Mouse (Mus musculus): ENCODE measurements around the gene Tnfsf13.
A peak's percentile ranks its signal among the peaks of the same experiment; 100 is the strongest.
"Not testable (repeated sequence)": the region's sequence is repeated elsewhere in the genome, so short reads cannot be mapped to it uniquely, and the experiment has no call there.

Gene Tnfsf13

DNA sequence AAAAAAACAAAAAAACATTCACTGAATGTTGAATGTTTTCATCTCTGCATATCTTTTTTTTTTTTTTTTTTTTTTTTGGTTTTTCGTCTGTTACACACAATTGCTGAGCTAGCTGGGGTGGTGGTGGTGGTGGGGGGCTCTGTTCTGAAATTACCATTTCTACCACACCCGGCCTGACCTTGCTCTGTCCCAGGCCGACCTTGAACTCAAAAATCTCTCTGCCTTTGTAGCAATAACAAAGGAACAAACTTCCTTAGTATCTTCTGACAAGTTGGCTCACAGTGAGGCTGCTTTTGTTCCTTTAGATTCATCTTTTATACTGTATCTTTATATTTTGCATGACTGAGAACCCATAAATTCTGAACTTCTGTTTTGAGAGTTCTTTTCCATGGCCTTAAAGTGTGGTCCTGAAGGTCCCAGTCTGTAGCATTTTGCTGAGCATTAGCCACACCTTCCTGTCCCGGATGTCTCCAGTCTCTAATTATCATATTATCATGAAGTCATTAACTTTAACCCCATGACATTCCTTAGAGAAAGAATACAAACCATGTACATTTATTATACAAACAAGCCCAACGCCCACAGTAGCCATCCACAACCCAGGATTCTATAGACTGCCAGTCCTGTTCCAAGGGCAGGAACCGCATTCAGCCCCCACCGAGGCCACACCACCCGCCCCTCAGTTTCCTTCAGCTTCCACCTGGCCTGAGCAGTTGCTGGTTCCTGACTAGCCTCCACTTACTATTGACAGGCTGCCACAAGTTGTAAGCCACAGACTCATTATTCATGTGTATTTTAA lies 18.4 kb upstream of the Tnfsf13 start:
- no peak for DNase-seq

DNA sequence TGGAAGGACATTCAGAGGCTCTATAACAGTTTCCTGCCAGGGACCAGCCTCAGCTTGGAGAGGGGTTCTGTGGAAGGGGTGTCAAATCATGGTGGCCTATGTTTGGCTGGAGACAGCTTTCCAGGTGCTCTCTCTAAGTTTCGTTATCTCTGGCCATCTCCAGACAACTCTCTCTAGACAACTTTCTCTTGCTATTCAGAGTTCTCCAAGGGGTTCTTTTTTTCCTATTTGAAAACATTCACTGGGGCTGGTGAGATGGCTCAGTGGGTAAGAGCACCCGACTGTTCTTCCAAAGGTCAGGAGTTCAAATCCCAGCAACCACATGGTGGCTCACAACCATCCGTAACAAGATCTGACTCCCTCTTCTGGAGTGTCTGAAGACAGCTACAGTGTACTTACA lies 17.8 kb upstream of the Tnfsf13 start:
- DNase-seq, result not testable (repeated sequence)

- DNase-seq, result not testable (repeated sequence)
These were observed 17.3 kb upstream of the Tnfsf13 start for GRCm38 (mm10) chr11:69702886-69703285.

DNA sequence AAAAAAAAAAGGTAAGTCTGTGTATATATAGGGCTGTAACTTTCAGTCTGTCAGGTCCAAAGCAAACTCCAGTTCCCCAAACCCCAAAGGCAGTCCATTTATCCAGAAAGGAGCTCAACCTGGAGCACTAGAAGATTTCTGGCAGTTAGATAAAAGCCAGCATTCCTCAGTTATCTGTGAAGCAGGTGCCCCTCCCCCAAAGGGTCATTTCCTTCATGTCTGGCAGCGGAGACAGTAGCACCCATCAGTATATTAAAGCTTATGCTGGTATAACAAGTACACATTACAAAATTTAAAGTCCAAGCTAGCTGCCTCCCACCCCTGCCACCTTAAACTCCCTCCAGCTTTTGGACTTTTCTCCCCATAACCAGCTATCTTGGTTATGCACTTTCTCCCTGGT lies 14.0 kb upstream of the Tnfsf13 start:
- DNase-seq, result no peak

DNA sequence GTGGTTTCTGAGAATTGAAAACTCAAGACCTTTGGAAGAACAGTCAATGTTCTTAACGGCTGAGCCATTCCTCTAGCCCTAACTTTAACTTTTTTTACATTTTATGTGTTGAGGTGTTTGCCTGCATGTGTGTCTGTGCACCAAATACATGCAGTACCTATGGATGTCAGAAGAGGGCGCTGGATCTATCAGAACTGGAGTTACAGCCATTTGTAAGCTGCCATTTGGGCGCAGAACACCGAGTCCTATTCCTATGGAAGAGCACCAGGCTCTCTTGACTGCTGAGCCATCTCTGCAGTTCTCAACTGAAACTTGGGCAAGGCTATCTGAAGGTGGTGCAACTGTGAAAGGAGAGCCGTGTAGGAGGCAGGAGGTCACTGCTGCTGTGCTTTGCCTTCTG lies 13.0 kb upstream of the Tnfsf13 start:
- no peak for DNase-seq

GRCm38 (mm10) chr11:69697396-69697795 lies 11.8 kb upstream of the Tnfsf13 start:
- DNase-seq, result no peak

- DNase-seq, result peak; percentile 88 to 92
These were observed 10.0 kb upstream of the Tnfsf13 start, which contains the start of the genes Tnfsf12 and Tnfsfm13 for GRCm38 (mm10) chr11:69695361-69696181. Gene Tnfsf12 (minus strand): TSS chr11:69695849. Gene Tnfsfm13 (minus strand): TSS chr11:69696098.

DNA sequence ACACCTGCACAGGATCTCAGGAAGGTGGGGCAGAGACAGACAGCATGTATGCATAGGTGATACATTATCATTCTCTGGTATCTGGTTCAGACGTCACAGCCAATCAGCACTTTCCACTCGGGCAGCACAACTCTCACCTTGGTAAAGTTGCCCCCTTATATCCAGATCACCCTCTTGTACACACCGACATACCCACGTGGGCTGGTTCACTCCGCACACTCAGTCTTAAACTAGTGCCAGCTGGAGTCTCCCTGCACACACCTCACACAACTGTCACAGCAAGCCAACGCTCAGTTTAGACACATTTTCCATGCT lies 9.4 kb upstream of the Tnfsf13 start:
- DNase-seq, result no peak

- peak in 1 of 2 experiments; percentile 25 for DNase-seq
These were observed 7.9 kb upstream of the Tnfsf13 start for GRCm38 (mm10) chr11:69693421-69693965.

GRCm38 (mm10) chr11:69692863-69693262 lies 7.3 kb upstream of the Tnfsf13 start:
- peak; percentile 68 to 87 for DNase-seq

GRCm38 (mm10) chr11:69692196-69692811 lies 6.7 kb upstream of the Tnfsf13 start:
- DNase-seq, result peak; percentile 28 to 63

DNA sequence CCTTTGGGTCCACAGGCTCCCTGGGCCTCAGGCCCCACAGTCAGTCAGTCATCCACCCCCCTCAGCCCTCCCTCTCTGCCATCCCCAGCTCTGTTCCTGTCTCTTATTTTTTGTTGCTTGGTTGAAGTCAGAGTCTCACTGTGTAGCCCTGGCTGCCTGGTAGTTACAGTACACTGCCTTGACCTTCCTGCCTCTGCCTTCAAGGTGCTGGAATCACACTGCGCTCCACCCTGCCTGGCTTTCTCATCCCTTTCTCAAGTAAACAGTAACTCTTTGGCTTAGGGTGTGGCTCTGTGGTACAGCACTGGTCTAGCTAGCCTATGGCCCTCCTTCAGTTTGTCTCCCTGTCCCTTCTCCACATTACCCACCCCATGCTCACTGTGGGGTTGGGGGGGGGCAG lies 4.3 kb upstream of the Tnfsf13 start:
- DNase-seq, result peak in 1 of 2 experiments; percentile 66

DNA sequence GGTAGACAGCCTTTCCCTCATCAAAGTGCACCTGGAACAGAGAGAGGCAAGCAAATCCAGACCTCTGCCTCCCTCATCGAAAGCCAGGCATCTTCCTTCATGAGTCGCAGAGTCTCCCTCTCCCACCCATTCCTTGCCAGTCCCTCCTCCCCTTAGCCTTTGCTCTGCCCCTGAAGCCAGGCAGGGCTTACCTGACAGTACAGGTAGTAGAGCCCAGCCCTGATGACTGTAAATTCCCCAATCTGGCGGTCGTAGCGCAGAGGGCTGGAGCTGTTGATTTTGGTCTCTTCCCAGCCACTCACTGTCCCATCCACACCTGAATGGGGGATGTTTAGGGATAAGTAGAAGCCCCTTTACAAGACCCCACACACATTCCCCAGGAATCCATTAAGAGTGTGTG lies 1.5 kb upstream of the Tnfsf13 start:
- DNase-seq, result no peak

DNA sequence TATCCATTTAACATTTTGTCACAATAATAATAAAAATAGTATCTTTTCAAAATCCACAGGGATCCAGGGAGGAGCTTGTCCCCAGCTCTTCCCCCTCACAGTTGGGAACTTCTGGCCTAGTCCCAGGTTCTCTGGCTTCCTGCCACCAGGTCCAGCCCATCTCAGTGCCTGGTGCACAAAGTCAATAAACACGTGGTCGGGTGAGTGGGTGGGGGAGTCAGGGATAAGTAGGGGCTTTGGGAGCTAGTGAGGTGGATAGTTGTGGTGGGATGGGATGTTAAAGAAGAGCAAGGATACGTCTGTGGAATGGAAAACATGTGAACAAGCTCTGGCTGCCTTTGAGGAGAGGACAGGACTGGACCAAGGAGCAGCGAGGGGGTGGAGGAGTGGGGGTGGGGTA lies 793 bp upstream of the Tnfsf13 start:
- DNase-seq, result peak; percentile 90 to 92

DNA sequence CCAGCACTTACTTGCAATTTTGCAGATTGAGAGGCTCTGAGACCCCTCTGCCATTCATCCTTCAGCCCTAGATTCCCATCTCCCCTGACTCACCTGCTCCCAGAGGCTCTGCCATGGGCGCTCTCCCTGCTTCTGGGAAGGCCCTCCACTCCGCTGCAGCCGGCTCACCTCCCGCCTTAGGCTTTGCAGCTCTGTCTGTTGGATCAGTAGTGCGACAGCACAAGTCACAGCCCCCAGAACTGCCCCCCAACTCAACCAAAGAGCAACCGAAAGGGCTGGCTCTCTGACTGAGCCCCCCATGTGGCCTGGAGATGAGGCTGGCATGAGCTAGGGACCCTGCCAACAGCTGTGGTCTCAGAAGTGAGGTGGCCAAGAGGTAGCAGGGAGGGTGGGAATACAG lies 648 bp downstream of the Tnfsf13 start:
- no peak for DNase-seq

DNA sequence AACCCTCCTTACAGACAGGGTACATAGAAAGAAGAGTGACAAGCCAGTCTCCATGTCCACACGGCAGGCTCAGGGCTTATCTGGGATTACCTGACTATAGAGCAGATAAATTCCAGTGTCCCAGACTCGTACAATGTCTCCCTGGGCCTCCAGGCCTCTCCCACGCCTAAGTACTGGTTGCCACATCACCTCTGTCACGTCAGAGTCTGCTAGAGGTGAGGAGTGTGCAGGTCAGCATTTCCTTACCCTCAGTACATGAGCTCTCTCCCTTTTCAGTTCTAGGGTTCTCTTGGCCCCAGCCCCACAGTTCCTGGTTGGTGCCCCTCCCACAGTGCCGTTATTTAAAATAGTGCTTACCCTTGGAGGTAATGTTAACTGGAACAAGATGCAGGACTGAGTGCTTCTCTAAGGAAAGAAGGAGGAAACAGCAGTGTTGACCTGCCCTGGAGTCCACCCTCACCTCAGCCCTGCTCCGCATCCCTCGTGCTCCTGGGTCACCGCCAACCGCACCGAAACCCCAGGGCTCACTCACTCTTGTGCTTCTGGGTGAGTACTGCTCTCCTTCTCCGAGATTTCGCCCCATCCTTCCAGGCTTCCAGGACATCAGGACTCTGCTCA lies 1.3 kb downstream of the Tnfsf13 start:
- no peak for DNase-seq

DNA sequence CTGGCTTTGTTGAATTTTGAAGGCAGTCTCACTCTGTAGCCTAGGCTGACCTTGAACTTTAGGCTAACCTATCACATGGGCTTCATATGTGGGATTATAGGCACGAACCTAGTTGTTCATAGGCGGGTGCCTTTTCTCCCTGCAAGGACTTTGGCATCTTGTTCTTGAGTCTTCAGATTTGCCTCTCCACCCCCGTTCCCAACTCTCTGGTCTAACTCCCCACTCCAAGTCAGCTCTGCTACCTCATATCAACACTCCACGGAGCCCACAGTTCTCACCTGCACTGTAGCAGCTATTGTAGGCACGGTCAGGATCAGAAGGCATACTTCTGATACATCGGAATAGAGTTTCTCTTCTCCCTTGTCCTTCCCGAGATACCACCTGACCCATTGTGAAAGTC lies 2.0 kb downstream of the Tnfsf13 start:
- no peak for DNase-seq

GRCm38 (mm10) chr11:69682840-69683533 lies 2.6 kb downstream of the Tnfsf13 start:
- DNase-seq, result peak; percentile 89 to 92

- DNase-seq, result no peak
These were observed 3.3 kb downstream of the Tnfsf13 start for GRCm38 (mm10) chr11:69682209-69682839.

DNA sequence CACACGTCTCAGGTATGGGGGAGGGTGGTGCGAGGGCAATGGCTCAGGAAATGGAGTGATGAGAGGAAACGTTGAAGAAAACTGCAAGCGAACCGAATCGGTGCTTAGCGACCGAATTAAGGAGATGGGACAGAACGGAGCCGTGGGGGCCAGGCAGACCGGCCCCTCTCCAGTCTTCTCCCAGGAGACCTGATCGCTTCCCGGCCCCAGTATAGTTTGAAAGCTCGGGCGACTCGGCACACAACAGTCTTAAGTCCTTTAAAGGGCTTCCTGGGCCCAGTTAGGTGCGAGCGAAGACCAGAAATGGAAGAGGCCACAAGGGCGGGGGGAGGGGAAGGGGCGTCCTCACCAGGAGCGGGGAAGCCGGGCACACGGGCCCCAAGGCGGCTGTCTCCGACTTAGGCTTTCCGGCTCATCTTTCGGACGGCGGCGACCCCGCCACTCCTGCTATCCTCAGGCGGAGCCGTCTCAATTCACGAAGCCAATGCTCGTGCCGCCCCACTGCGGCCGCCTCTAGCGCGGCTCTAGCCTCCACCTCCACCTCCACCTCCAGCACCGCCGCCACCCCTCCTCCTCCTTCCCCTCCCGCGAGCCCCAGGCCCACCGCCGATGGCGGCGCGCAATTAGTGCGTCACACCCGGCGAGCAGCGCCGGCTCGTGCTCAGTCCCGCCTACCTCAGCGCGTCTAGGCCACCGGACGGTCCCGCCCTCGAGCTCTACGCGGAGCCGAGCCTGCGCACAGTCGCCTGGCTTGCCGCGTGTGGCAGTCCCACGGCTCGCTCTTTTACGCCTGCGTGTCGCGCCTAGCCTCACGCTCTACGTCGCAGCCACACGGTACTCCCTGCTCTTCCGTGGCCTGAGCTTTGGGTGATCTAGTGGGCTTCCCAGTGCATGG lies 4.0 kb downstream of the Tnfsf13 start, which contains the start of gene Senp3:
Senp3 (minus strand) TSS at position 771 of the 895 bp plus-strand sequence.
- peak; percentile 96 to 99 for DNase-seq

All from kidney, postnatal 25 days (tissue).